Mouse (Mus musculus): ENCODE measurements around the gene Fut2.

DNA sequence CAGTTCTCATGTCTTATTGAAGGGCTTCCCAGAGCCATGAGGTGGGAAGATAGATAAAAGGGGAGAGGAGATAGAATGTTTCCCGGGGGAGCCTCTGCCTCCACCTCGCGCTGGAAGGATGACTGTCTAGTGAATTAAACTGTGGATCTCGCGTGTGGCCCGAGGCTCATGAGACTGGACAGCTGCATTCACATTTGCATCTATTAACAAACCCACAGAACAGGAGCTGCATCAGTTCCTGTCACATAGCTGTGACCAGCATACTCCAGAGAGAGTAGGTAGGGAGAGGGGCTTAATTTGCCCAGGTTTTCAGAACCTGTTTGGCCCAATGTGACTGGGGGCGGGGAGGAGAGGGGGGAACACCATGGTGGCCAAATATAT lies 20.6 kb downstream of the Fut2 start:
- TF ChIP-seq EP300 (optimal IDR thresholded peaks at IDR 0.05) (no peak), CTCF (IDR thresholded peaks at IDR 0.05; ENCODE audit: low read depth) (no peak)

All from stomach, postnatal 0 days (tissue).